Mouse (Mus musculus) forebrain, embryonic 10.5 days (tissue): ENCODE data around the gene Tcf23. TPM values are rescaled to one million over a fixed set of nuclear protein-coding genes. Genes with fewer than 3 reads are reported as not detected.

Experiments used
- DNase-seq: peaks from one replicate; pipeline ENCODE4 v3.0.0-alpha.2; 2017; ENCODE audit warnings: low spot score; ENCODE audit errors: extremely low spot score
- H3K27ac ChIP-seq: fragments of 300-500 bp; sonication (generic); 2 replicates; pipeline ENCODE4 v1.5.1; 2016; ENCODE audit warnings: mild to moderate bottlenecking
- H3K27me3 ChIP-seq: fragments of 300-500 bp; sonication (generic); 2 replicates; pipeline ENCODE4 v1.6.1; 2016; ENCODE audit warnings: mild to moderate bottlenecking; ENCODE audit not compliant: poor library complexity, severe bottlenecking
- H3K36me3 ChIP-seq: fragments of 300-500 bp; sonication (generic); replicated peaks from 2 replicates; pipeline ENCODE4 v1.6.1; 2016; ENCODE audit warnings: mild to moderate bottlenecking, moderate library complexity
- H3K4me1 ChIP-seq: fragments of 300-500 bp; sonication (generic); 2 replicates; pipeline ENCODE4 v1.6.1; 2016
- H3K4me3 ChIP-seq: fragments of 300-500 bp; sonication (generic); 2 replicates; pipeline ENCODE4 v1.5.1; 2016; ENCODE audit warnings: mild to moderate bottlenecking, moderate library complexity
- H3K9me3 ChIP-seq: fragments of 300-500 bp; sonication (generic); 2 replicates; pipeline ENCODE4 v1.6.1; 2016; ENCODE audit warnings: mild to moderate bottlenecking, moderate library complexity
- WGBS: fragments of 180-500 bp; shearing (Covaris S2); methylation state at CpG from one replicate; pipeline ENCODE4 v1.1.7; 2016; 5-methylcytosine and 5-hydroxymethylcytosine counted together
- polyA plus RNA-seq: library from polyadenylated mRNA; unstranded; fragments of >200 nt; fragmentation: Nextera tagmentation; extraction: Ambion mirVana; gene quantifications from 2 replicates; pipeline ENCODE4 v1.2.1, GENCODE M21; 2016

Tcf23 gene
- polyA plus RNA-seq, 1 experiment from 2014 or later = not detected

GRCm38 (mm10) chr5:30930846-30931245 is 37.6 kb upstream of the Tcf23 start:
- WGBS = 89% methylated on average over 6 of the region's 6 CpGs

GRCm38 (mm10) chr5:30931378-30931777 is 37.1 kb upstream of the Tcf23 start:
- no peak for DNase-seq
- no peaks in the 10 kb centered on the region for H3K9me3 ChIP-seq
- no peaks in the 10 kb centered on the region for H3K36me3 ChIP-seq
- H3K4me3 ChIP-seq = no peak overlapping the region
- H3K27ac ChIP-seq = no peak overlapping the region
- H3K27me3 ChIP-seq = no peaks in the 10 kb centered on the region
- WGBS = 87% methylated on average over 4 of the region's 4 CpGs
- 0 out of 2 replicates have a peak, but pooled peaks cover 6% of the 10 kb centered on the region for H3K4me1 ChIP-seq

More at GRCm38 (mm10) chr5:30930846-30931245, 37.6 kb upstream of the Tcf23 start:
- Histone ChIP-seq H3K27me3 (no peaks in the 10 kb centered on the region), H3K4me1 (0 out of 2 replicates have a peak, but pooled peaks cover 6% of the 10 kb centered on the region), H3K36me3 (no peaks in the 10 kb centered on the region), H3K4me3 (no peak overlapping the region), H3K27ac (no peak overlapping the region), H3K9me3 (no peaks in the 10 kb centered on the region)
- no peak for DNase-seq

GRCm38 (mm10) chr5:30933705-30934104 is 34.8 kb upstream of the Tcf23 start:
- Histone ChIP-seq H3K36me3 (no peaks in the 10 kb centered on the region), H3K4me3 (no peak overlapping the region), H3K9me3 (no peaks in the 10 kb centered on the region), H3K4me1 (no peaks in the 10 kb centered on the region), H3K27me3 (no peaks in the 10 kb centered on the region), H3K27ac (no peak overlapping the region)
- 78% methylated on average over 5 of the region's 5 CpGs for WGBS
- no peak for DNase-seq

GRCm38 (mm10) chr5:30934725-30935461 is 33.6 kb upstream of the Tcf23 start:
- H3K27me3 ChIP-seq = no peaks in the 10 kb centered on the region
- 93% methylated on average over 5 of the region's 5 CpGs for WGBS
- no peaks in the 10 kb centered on the region for H3K36me3 ChIP-seq
- no peaks in the 10 kb centered on the region for H3K4me1 ChIP-seq
- H3K9me3 ChIP-seq = no peaks in the 10 kb centered on the region
- DNase-seq = no peak
- H3K4me3 ChIP-seq = no peak overlapping the region
- H3K27ac ChIP-seq = no peak overlapping the region

- H3K27ac ChIP-seq = no peak overlapping the region
- no peaks in the 10 kb centered on the region for H3K9me3 ChIP-seq
- no peak for DNase-seq
- H3K4me3 ChIP-seq = no peak overlapping the region
- H3K4me1 ChIP-seq = peaks cover 18% of the 10 kb centered on the region
- 91% methylated on average over 2 of the region's 2 CpGs for WGBS
- peaks cover 40% of the 10 kb centered on the region for H3K27me3 ChIP-seq
- no peaks in the 10 kb centered on the region for H3K36me3 ChIP-seq
Measured at GRCm38 (mm10) chr5:30943004-30943403, 25.5 kb upstream of the Tcf23 start.

GRCm38 (mm10) chr5:30944344-30944743 is 24.1 kb upstream of the Tcf23 start:
- no peak for DNase-seq
- H3K4me3 ChIP-seq = no peak overlapping the region
- H3K27me3 ChIP-seq = peaks cover 50% of the 10 kb centered on the region
- H3K36me3 ChIP-seq = no peaks in the 10 kb centered on the region
- H3K4me1 ChIP-seq = peaks cover 27% of the 10 kb centered on the region
- WGBS = 85% methylated on average over 6 of the region's 6 CpGs
- H3K27ac ChIP-seq = no peak overlapping the region
- no peaks in the 10 kb centered on the region for H3K9me3 ChIP-seq

- DNase-seq = peak; percentile 59
- Histone ChIP-seq H3K27me3 (peaks cover 50% of the 10 kb centered on the region), H3K4me1 (peaks cover 35% of the 10 kb centered on the region), H3K36me3 (no peaks in the 10 kb centered on the region), H3K27ac (peak within 1 kb of the TSS; percentile 84), H3K4me3 (peak within 1 kb of the TSS; percentile 68), H3K9me3 (no peaks in the 10 kb centered on the region)
- 5% methylated on average over 44 of the region's 44 CpGs for WGBS
Measured at GRCm38 (mm10) chr5:30944956-30945781, 23.3 kb upstream of the Tcf23 start, which contains the start of gene Cgref1. Cgref1 (minus strand) TSS chr5:30945591.

GRCm38 (mm10) chr5:30948620-30949019 is 19.8 kb upstream of the Tcf23 start:
- peaks cover 44% of the 10 kb centered on the region for H3K4me1 ChIP-seq
- peaks cover 50% of the 10 kb centered on the region for H3K27me3 ChIP-seq
- H3K36me3 ChIP-seq = peaks cover 22% of the 10 kb centered on the region
- no peak for DNase-seq
- no peak overlapping the region for H3K27ac ChIP-seq
- WGBS = 82% methylated on average over 5 of the region's 5 CpGs
- H3K9me3 ChIP-seq = no peaks in the 10 kb centered on the region
- H3K4me3 ChIP-seq = no peak overlapping the region

- Histone ChIP-seq H3K36me3 (peaks cover 34% of the 10 kb centered on the region), H3K27ac (peak overlapping the region; percentile 84), H3K27me3 (peaks cover 38% of the 10 kb centered on the region), H3K4me3 (peak overlapping the region; percentile 70), H3K4me1 (peaks cover 39% of the 10 kb centered on the region), H3K9me3 (no peaks in the 10 kb centered on the region)
- peak; percentile 91 for DNase-seq
- under 1% methylated on average over 31 of the region's 31 CpGs for WGBS
Measured at GRCm38 (mm10) chr5:30949654-30950326, 18.7 kb upstream of the Tcf23 start.

GRCm38 (mm10) chr5:30950451-30950850 is 18.0 kb upstream of the Tcf23 start:
- peaks cover 40% of the 10 kb centered on the region for H3K36me3 ChIP-seq
- H3K9me3 ChIP-seq = no peaks in the 10 kb centered on the region
- H3K4me1 ChIP-seq = peaks cover 32% of the 10 kb centered on the region
- peak overlapping the region; percentile 70 for H3K4me3 ChIP-seq
- H3K27ac ChIP-seq = peak overlapping the region; percentile 84; the same call in 1 of the 2 replicates
- H3K27me3 ChIP-seq = peaks cover 31% of the 10 kb centered on the region
- WGBS = 77% methylated on average over 4 of the region's 4 CpGs
- DNase-seq = no peak

GRCm38 (mm10) chr5:30950922-30951321 is 17.5 kb upstream of the Tcf23 start:
- peaks cover 27% of the 10 kb centered on the region for H3K4me1 ChIP-seq
- WGBS = 96% methylated on average over 2 of the region's 2 CpGs
- H3K4me3 ChIP-seq = peak overlapping the region; percentile 70; the same call in 1 of the 2 replicates
- DNase-seq = no peak
- peaks cover 45% of the 10 kb centered on the region for H3K36me3 ChIP-seq
- H3K27ac ChIP-seq = no peak overlapping the region
- H3K9me3 ChIP-seq = no peaks in the 10 kb centered on the region
- H3K27me3 ChIP-seq = peaks cover 27% of the 10 kb centered on the region

GRCm38 (mm10) chr5:30951706-30952105 is 16.8 kb upstream of the Tcf23 start:
- WGBS = 88% methylated on average over 6 of the region's 6 CpGs
- peaks cover 22% of the 10 kb centered on the region for H3K27me3 ChIP-seq

More at GRCm38 (mm10) chr5:30951706-30952105, 16.8 kb upstream of the Tcf23 start:
- no peak for DNase-seq
- Histone ChIP-seq H3K4me1 (peaks cover 25% of the 10 kb centered on the region), H3K4me3 (no peak overlapping the region), H3K27ac (no peak overlapping the region), H3K36me3 (peaks cover 48% of the 10 kb centered on the region), H3K9me3 (no peaks in the 10 kb centered on the region)
